Mouse (Mus musculus): Measurements from ENCODE around the gene Rwdd2a.

DNA sequence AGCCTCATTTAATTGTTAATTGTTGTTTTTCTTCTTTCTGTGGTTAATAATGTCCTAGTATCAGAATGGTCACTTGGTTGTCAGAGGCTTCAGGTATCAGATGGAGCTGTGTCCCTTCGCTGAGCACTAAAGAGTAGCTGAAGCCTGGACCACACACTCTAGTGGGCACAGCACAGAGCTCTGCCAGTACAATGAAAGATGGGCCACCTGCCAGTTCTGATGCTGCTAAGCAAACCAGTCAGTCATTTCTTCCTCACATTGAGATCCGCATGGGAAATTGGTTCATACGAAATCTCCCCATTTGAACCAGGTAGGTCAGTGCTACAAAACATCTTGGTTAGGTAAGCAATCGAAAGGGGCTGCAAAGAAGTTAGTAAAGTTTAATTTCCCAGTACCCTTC is 17.1 kb upstream of the Rwdd2a start:
- TF ChIP-seq CTCF (IDR thresholded peaks at IDR 0.05; ENCODE audit: borderline replicate concordance, insufficient read depth, low read depth, low read length) (no peak), POLR2A (IDR thresholded peaks at IDR 0.05; ENCODE audit: borderline replicate concordance, insufficient read depth, low read length) (no peak)

Measured in cerebellum, adult 2 months (tissue).